ENCODE assay signal across 9 mouse cellular contexts in genomic region chr17:35636363-35636762, GRCm38 (mm10). TPM values are rescaled to one million over a fixed set of nuclear protein-coding genes. Genes with fewer than 3 reads are reported as not detected.
DNase-seq lines count a peak whose midpoint lies in the region; ATAC-seq and TF ChIP-seq lines count a peak whose summit lies in the region.
"Had no signal": no experiment of that assay in that cellular context is flagged by ENCODE, and none has a peak within 500 bp of the region (broad histone marks: within the 10 kb centered on the region; RNA-seq: fewer than 3 reads in every experiment).

No protein-coding gene starts in this region.

- no peak overlapping the region for H3K4me2 ChIP-seq in liver, postnatal 0 days (ENCODE audit: low read depth, low read length)
- no peak overlapping the region for H3K4me2 ChIP-seq in liver, embryonic 11.5 days
- H3K4me2 ChIP-seq in midbrain, embryonic 15.5 days: peak overlapping the region; percentile 74; the same call in 1 of the 2 replicates

- H3K27me3 ChIP-seq in liver, postnatal 0 days (ENCODE audit: insufficient read depth, low read length): peaks cover 14% of the 10 kb centered on the region
- peaks cover 6% of the 10 kb centered on the region for H3K27me3 ChIP-seq in liver, embryonic 11.5 days (replicated peaks; ENCODE audit: control insufficient read depth, insufficient read depth, low read length)
- H3K27me3 ChIP-seq in midbrain, embryonic 15.5 days (replicated peaks): peaks cover 8% of the 10 kb centered on the region
- H3K27me3 ChIP-seq: Patski had no signal

- 34% methylated on average over 5 of the region's 5 CpGs for WGBS in liver, postnatal 0 days (ENCODE audit: insufficient replicate concordance)
- 32% methylated on average over 5 of the region's 5 CpGs for WGBS in liver, embryonic 11.5 days
- 39% methylated on average over 5 of the region's 5 CpGs for WGBS in midbrain, embryonic 15.5 days

- no peak overlapping the region for H3K27ac ChIP-seq in liver, postnatal 0 days (ENCODE audit: low read depth)
- no peak overlapping the region for H3K27ac ChIP-seq in liver, embryonic 11.5 days (ENCODE audit: low read depth, low read length)
- no peak overlapping the region for H3K27ac ChIP-seq in midbrain, embryonic 15.5 days

- TF ChIP-seq EP300 in liver, postnatal 0 days (IDR thresholded peaks at IDR 0.05; ENCODE audit: low read depth): no peak

- H3K9ac ChIP-seq in liver, postnatal 0 days (replicated peaks): no peak overlapping the region
- no peak overlapping the region for H3K9ac ChIP-seq in liver, embryonic 11.5 days (ENCODE audit: low read depth, low read length)
- no peak overlapping the region for H3K9ac ChIP-seq in midbrain, embryonic 15.5 days

- no peak overlapping the region for H3K4me3 ChIP-seq in liver, postnatal 0 days (ENCODE audit: low read depth, low read length)
- no peak overlapping the region for H3K4me3 ChIP-seq in liver, embryonic 11.5 days (ENCODE audit: low read depth, low read length)
- no peak overlapping the region for H3K4me3 ChIP-seq in midbrain, embryonic 15.5 days

- H3K36me3 ChIP-seq in liver, postnatal 0 days (replicated peaks; ENCODE audit: insufficient read depth, low read length): no peaks in the 10 kb centered on the region
- no peaks in the 10 kb centered on the region for H3K36me3 ChIP-seq in liver, embryonic 11.5 days (ENCODE audit: control insufficient read depth, insufficient read depth, low read length)
- H3K36me3 ChIP-seq in midbrain, embryonic 15.5 days (replicated peaks): no peaks in the 10 kb centered on the region

- H3K9me3 ChIP-seq in liver, postnatal 0 days (ENCODE audit: low read length): no peaks in the 10 kb centered on the region
- no peaks in the 10 kb centered on the region for H3K9me3 ChIP-seq in liver, embryonic 11.5 days (ENCODE audit: control insufficient read depth, low read length)
- no peaks in the 10 kb centered on the region for H3K9me3 ChIP-seq in midbrain, embryonic 15.5 days

- peaks cover 3% of the 10 kb centered on the region; the same call in 1 of the 2 replicates for H3K4me1 ChIP-seq in liver, postnatal 0 days (ENCODE audit: insufficient read depth)
- no peaks in the 10 kb centered on the region for H3K4me1 ChIP-seq in liver, embryonic 11.5 days (replicated peaks; ENCODE audit: control insufficient read depth, insufficient read depth, low read length)
- no peaks in the 10 kb centered on the region for H3K4me1 ChIP-seq in midbrain, embryonic 15.5 days

- TF ChIP-seq CTCF in liver, postnatal 0 days (IDR thresholded peaks at IDR 0.05; ENCODE audit: low read depth): no peak

- no peak for ATAC-seq in liver, postnatal 0 days
- no peak for ATAC-seq in liver, embryonic 11.5 days (replicated peaks; ENCODE audit: low FRiP score)
- no peak; the same call in 1 of the 2 replicates for ATAC-seq in midbrain, embryonic 15.5 days (replicated peaks)
- ATAC-seq: Patski had no signal

- DNase-seq in cerebellum, adult 11-12 months: peak; percentile 44
- no peak for DNase-seq in cerebellum, postnatal 4 days (ENCODE audit: low spot score in 2 of 2)
- DNase-seq in liver, postnatal 0 days: peak; percentile 54
- no peak for DNase-seq in liver, embryonic 11.5 days (ENCODE audit: low spot score)
- peak; percentile 23 for DNase-seq in adipocyte (ENCODE audit: low spot score)
- DNase-seq in induced T-regulatory cell, adult 2 months (ENCODE audit: low read depth): peak; percentile 65
- DNase-seq in ovary, postnatal 36 days (ENCODE audit: low spot score): no peak

RNA-seq across cellular contexts. Expression of gene Mucl3, which starts 7.1 kb away (rescaled TPM):
- not detected in 2 replicates for polyA plus RNA-seq in liver, postnatal 0 days (2015; fragmentation: Nextera tagmentation; extraction: Ambion mirVana)
- polyA plus RNA-seq in liver, embryonic 11.5 days (2014; fragmentation: Nextera tagmentation; extraction: Ambion mirVana): 0.09 and 0.18 TPM in 2 replicates
- not detected in 2 replicates for polyA plus RNA-seq in midbrain, embryonic 15.5 days (2015; fragmentation: Nextera tagmentation; extraction: Ambion mirVana)
- polyA plus RNA-seq: Patski had no signal

RNA-seq across cellular contexts. Expression of gene Gm9573, which starts 9.9 kb away (rescaled TPM):
- polyA plus RNA-seq in liver, postnatal 0 days (2015; fragmentation: Nextera tagmentation; extraction: Ambion mirVana): not detected in 2 replicates
- polyA plus RNA-seq in liver, embryonic 11.5 days (2014; fragmentation: Nextera tagmentation; extraction: Ambion mirVana): not detected in 2 replicates
- polyA plus RNA-seq in midbrain, embryonic 15.5 days (2015; fragmentation: Nextera tagmentation; extraction: Ambion mirVana): not detected in 2 replicates
- polyA plus RNA-seq: Patski had no signal

RNA-seq across cellular contexts. Expression of gene Vars2, which starts 31.0 kb away (rescaled TPM):
- 4.6 and 5.0 TPM in 2 replicates for polyA plus RNA-seq in liver, postnatal 0 days (2015; fragmentation: Nextera tagmentation; extraction: Ambion mirVana)
- polyA plus RNA-seq in liver, embryonic 11.5 days (2014; fragmentation: Nextera tagmentation; extraction: Ambion mirVana): 18.8 and 20.6 TPM in 2 replicates
- 16.3 and 16.5 TPM in 2 replicates for polyA plus RNA-seq in midbrain, embryonic 15.5 days (2015; fragmentation: Nextera tagmentation; extraction: Ambion mirVana)

RNA-seq across cellular contexts. Expression of gene Sfta2, which starts 35.0 kb away (rescaled TPM):
- polyA plus RNA-seq in liver, postnatal 0 days (2015; fragmentation: Nextera tagmentation; extraction: Ambion mirVana): not detected in 2 replicates
- polyA plus RNA-seq in liver, embryonic 11.5 days (2014; fragmentation: Nextera tagmentation; extraction: Ambion mirVana): 0.32 TPM in 1 of 2 replicates, not detected in the other
- polyA plus RNA-seq in midbrain, embryonic 15.5 days (2015; fragmentation: Nextera tagmentation; extraction: Ambion mirVana): not detected in 2 replicates
- polyA plus RNA-seq: Patski had no signal

RNA-seq across cellular contexts. Expression of gene Gtf2h4, which starts 37.2 kb away (rescaled TPM):
- 14.1 and 15.2 TPM in 2 replicates for polyA plus RNA-seq in liver, postnatal 0 days (2015; fragmentation: Nextera tagmentation; extraction: Ambion mirVana)
- polyA plus RNA-seq in liver, embryonic 11.5 days (2014; fragmentation: Nextera tagmentation; extraction: Ambion mirVana): 55.3 and 58.6 TPM in 2 replicates
- polyA plus RNA-seq in midbrain, embryonic 15.5 days (2015; fragmentation: Nextera tagmentation; extraction: Ambion mirVana): 27.6 and 29.5 TPM in 2 replicates

Comparison
In these comparisons a context has a peak if more than half of its experiments do, and no peak if none do; other contexts are left out.
1. DNase-seq: peak in cerebellum, adult 11-12 months (single experiment), liver, postnatal 0 days (single experiment), adipocyte (single experiment) and induced T-regulatory cell, adult 2 months (single experiment); none in cerebellum, postnatal 4 days (0 of 2), liver, embryonic 11.5 days (single experiment) and ovary, postnatal 36 days (single experiment).